Mouse (Mus musculus): Measurements from ENCODE around the gene Foxc2. TPM values are rescaled to one million over a fixed set of nuclear protein-coding genes. Genes with fewer than 3 reads are reported as not detected.

Foxc2 gene
- 1 to 10 TPM; 2.0 to 2.2 TPM for total RNA-seq (2021)

- intact Hi-C loops (cut with DNase I) = no loop called here
These were observed at the start of gene Foxc2 for GRCm38 (mm10) chr8:121115948-121116347. Gene Foxc2 (plus strand): TSS chr8:121116171.

DNA sequence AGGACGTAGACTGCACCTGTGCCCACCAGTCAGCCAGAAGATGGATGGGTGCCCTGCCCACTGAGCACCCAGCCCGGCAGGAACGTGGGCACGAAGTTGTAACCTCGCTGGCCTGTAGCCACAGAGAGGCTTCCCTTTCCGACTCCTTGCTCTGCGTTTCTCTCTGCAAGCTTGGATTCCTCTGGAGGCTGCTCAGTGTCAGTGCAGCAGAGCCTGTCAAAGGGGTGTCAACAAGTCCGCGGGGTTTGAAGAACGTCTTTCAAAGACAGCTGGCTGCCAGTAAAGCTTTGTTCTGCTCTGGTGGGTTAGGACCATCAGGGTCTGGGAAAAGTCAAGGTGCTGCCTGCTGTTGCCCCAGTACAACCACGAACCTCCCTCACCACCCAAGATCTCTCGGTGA, 44.5 kb upstream of the Foxc2 start:
- intact Hi-C loops (cut with DNase I) = no loop called here
- no peak for DNase-seq (ENCODE audit: low spot score)

More at GRCm38 (mm10) chr8:121115948-121116347, at the start of gene Foxc2:
- peak; percentile 87 for DNase-seq (ENCODE audit: low spot score)

GRCm38 (mm10) chr8:121072406-121073130, 43.4 kb upstream of the Foxc2 start:
- DNase-seq (ENCODE audit: low spot score) = no peak
- intact Hi-C loops (cut with DNase I) = no loop called here

DNA sequence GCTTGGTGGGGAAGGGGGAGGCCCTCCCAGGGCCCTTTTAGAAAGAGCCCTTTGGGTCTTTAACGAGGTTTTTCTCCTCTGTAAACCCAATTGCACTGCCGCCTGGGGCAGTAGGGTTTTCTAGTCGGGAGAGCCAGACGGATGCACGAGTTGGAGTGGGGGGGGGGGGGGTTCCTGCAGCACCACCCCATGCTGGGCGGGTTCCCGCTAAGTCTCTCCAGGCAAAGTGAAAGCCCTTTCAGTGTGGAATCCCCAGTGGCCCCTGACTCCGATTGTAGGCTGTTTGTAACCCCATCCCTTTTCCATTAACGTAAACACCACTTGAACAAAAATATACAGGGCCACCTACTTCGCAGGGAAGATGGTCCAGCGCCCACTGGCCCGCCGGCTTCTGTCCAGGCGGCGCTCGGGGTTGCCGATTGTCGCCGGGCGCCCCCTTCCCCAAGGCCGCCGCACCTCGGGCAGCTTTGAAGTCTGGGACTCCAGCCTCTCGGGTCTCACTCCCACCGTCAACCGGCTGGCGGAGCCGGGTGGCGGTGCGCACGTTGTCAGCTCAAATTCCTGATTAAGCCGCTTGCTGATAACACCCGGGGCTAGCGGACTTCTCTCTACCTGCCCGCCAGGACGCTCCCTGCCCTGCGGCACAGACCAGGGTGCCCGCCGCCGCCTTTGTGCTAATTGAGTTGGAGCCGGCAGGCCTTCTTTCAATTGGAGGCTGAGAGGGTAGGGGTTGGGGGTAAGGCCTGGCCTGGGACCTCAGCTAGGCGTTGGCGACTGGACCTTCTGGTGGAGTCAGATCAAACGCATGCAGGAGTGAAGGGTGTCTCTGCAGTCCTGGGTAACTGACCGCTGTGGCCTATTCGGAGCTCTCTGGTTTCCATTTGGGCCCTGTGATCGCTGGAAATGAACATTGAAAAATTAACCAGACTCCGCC, 42.5 kb upstream of the Foxc2 start:
- no peak for DNase-seq (ENCODE audit: low spot score)
- intact Hi-C loops (cut with DNase I) = no loop called here

DNA sequence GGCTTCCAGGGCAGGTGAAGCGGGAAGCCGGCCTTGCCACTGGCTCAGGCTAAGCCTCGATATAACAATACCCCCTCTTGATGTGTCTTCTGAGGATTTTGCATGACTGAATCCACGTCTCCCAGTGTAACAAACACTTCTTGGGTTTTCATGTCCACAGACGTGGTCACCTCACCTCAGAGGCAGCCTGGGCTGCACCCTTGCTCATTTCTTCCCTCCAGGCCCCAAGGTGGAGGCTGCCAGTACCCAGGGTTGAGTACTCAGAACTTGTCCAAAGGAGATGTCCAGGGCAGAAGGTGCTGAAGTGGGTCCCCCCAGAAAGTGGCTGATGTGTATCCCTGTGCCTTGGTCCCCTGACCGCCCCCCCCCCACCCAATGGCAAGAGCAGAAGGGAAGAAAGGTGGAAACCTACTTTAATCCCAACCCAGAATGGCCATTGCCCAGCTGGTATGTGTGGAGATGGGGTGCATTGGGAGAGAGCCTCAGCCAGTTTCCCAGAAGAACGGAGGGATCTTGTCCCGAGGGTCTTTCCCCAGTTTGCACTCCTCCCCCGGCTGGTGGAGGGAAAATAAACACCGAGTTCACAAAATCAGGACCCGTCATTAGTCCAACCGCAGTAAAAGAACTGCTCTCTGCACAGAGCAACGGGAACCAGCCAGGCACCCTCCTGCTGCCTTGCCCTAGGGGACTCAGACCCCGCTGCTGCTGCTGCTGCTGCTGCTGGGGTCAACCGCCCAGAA, 41.7 kb upstream of the Foxc2 start:
- intact Hi-C loops (cut with DNase I) = no loop called here
- DNase-seq (ENCODE audit: low spot score) = no peak

DNA sequence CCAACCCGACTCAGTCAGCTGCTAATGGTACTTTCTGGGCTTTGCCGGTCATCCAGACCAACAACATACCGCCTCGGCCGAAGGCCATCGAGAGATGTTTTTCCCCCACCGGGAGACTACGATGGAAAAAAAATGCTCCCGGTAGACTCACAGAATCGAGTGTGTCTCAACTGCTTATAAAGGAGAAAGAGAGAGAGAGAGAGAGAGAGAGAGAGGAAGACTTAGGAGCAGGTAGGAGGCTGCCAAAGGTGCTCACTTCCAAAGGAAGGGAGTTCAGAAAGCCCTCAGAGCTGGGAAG, 41.2 kb upstream of the Foxc2 start:
- no peak for DNase-seq (ENCODE audit: low spot score)
- intact Hi-C loops (cut with DNase I) = no loop called here

DNA sequence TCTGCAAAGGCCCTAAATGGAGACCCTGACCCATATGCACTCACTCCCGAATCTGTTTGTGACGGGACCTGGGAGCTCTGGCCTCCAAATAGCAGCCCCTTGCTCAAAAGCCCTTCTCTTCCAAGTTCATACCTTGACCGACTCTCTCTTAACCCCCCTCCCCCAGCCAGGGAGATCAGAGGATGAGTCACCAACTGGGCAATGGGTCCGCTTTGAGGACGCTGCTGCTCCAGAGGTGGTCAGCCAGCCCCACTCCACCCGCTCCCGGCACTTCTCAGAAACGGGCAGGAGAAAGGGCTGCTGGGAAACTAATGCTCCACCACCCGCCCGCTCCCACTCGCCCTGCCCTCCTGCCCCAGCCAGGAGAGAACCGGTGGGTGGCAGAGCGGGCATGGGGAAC, 40.0 kb upstream of the Foxc2 start:
- DNase-seq (ENCODE audit: low spot score) = no peak
- intact Hi-C loops (cut with DNase I) = no loop called here

GRCm38 (mm10) chr8:121076555-121076954, 39.4 kb upstream of the Foxc2 start:
- intact Hi-C loops (cut with DNase I) = no loop called here
- no peak for DNase-seq (ENCODE audit: low spot score)

- intact Hi-C loops (cut with DNase I) = no loop called here
- DNase-seq (ENCODE audit: low spot score) = no peak
These were observed 37.2 kb upstream of the Foxc2 start for GRCm38 (mm10) chr8:121078721-121079120.

DNA sequence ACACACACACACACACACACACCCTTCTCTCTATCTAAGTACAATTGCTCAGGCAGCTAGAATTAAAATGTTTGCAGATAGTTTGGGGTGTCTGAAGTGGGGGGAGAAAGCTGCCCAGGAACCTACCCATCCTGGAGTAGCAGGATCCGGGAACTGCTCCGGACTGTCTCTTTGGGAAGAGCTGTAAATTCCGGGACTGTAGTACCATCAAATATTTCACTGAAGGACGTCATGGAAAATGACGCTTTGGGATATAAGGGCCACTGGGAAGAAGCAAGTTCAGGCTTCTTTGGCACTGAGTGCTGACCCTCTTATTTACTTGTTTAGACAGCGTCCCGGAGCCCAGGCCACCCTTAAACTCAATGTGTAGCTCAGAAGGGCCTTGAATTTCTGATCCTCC, 36.8 kb upstream of the Foxc2 start:
- intact Hi-C loops (cut with DNase I) = no loop called here
- no peak for DNase-seq (ENCODE audit: low spot score)

DNA sequence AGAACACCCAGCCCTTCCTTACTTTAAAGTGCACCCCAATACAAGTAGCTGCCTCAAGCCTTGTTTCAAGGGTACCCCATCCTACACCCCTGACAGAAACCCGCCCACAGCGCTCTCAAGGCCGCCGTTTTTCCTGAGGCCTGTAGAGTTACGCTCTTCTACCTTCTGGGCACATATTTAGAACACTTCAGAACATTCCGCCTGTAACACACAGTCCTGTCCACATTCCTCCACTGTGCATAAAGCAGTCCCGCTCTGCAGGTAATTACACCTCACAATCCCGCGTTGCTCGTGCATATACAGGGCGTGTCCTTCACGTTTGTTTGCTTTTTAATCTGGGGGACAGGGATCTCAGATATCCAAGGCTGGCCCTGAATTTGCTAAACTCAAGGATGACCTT, 36.0 kb upstream of the Foxc2 start:
- intact Hi-C loops (cut with DNase I) = no loop called here
- DNase-seq (ENCODE audit: low spot score) = no peak

DNA sequence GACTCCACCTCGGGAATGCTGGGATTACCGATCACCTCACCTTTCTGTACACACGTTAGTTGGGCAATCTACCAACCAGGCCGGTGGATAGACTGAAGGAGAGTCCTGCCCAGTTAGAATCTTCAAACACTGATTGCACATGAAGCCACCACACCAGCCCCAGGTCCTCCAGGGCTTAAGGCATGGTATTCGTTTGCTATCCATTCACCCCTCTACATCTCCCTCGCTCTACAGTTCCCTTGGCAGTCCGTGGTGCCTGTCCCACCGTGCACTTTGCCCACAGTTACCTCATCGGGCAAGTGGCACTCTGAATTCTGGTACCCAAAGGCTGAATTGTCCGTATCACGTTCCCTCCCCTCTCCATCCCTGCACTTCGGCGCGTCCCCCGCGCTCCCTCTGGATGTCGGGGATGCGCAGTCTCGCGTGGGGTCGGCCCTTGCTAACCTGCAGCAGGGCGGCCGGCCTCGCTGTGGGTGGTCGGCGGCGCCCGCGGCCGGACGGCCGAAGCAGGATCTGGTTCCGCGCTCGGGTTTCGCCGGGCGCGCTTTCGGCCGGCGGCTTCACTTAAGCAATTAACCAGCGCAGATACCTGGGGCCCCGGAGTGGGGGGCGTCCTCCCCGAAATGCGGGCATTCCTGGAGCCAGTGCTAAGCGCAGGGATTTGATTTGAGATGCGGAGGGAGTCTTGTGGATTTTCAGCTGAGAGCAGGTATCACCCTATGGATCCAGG, 35.4 kb upstream of the Foxc2 start:
- no peak for DNase-seq (ENCODE audit: low spot score)
- intact Hi-C loops (cut with DNase I) = no loop called here

- no peak for DNase-seq (ENCODE audit: low spot score)
- intact Hi-C loops (cut with DNase I) = no loop called here
These were observed 34.6 kb upstream of the Foxc2 start for GRCm38 (mm10) chr8:121081398-121081797.

- intact Hi-C loops (cut with DNase I) = no loop called here
- no peak for DNase-seq (ENCODE audit: low spot score)
These were observed 33.5 kb upstream of the Foxc2 start for GRCm38 (mm10) chr8:121082218-121083092.

- intact Hi-C loops (cut with DNase I) = no loop called here
- peak; percentile 57 for DNase-seq (ENCODE audit: low spot score)
These were observed 32.7 kb upstream of the Foxc2 start for GRCm38 (mm10) chr8:121083093-121083935.

GRCm38 (mm10) chr8:121083936-121084209, 32.1 kb upstream of the Foxc2 start:
- intact Hi-C loops (cut with DNase I) = no loop called here
- DNase-seq (ENCODE audit: low spot score) = no peak

GRCm38 (mm10) chr8:121084210-121084951, 31.6 kb upstream of the Foxc2 start, which contains the start of gene Foxf1:
Gene Foxf1 (plus strand): TSS chr8:121084386.
- intact Hi-C loops (cut with DNase I) = no loop called here
- DNase-seq (ENCODE audit: low spot score) = no peak

GRCm38 (mm10) chr8:121085011-121085410, 31.0 kb upstream of the Foxc2 start:
- DNase-seq (ENCODE audit: low spot score) = no peak
- intact Hi-C loops (cut with DNase I) = no loop called here
